Mouse (Mus musculus): ENCODE data around the gene Dnajb14.

- TF ChIP-seq CTCF (IDR thresholded peaks at IDR 0.05; ENCODE audit: borderline replicate concordance, extremely low read depth, insufficient read depth, insufficient read length) (no peak), POLR2A (IDR thresholded peaks at IDR 0.05; ENCODE audit: borderline replicate concordance, extremely low read depth, insufficient read depth, insufficient read length, poor library complexity, severe bottlenecking) (no peak)
Measured at GRCm38 (mm10) chr3:137836543-137836942, 30.9 kb upstream of the Dnajb14 start.

Data from brain, embryonic 14.5 days (tissue).